8 mouse cellular contexts compared by ENCODE assay signal in genomic region chr11:79963212-79963974, GRCm38 (mm10). TPM values are rescaled to one million over a fixed set of nuclear protein-coding genes. Genes with fewer than 3 reads are reported as not detected.
A peak's percentile ranks its signal among the peaks of the same experiment; 100 is the strongest.
DNase-seq lines count a peak whose midpoint lies in the region; ATAC-seq and TF ChIP-seq lines count a peak whose summit lies in the region.

No protein-coding gene starts in this region.

- TF ChIP-seq CTCF in kidney, adult 2 months (conservative IDR thresholded peaks at IDR 0.05; ENCODE audit: insufficient read depth, insufficient read length, low read depth, low read length): no peak

- WGBS in kidney, adult 2 months: 37% methylated on average over 8 of the region's 8 CpGs
- 33% methylated on average over 8 of the region's 8 CpGs for WGBS in intestine, embryonic 15.5 days

- ATAC-seq in intestine, embryonic 15.5 days: no peak

- H3K9me3 ChIP-seq in intestine, embryonic 15.5 days: no peaks in the 10 kb centered on the region

- no peak overlapping the region for H3K27ac ChIP-seq in kidney, adult 2 months (ENCODE audit: insufficient read depth, low read depth, low read length)
- no peak overlapping the region for H3K27ac ChIP-seq in intestine, embryonic 15.5 days

- peak overlapping the region; percentile 70 for H3K4me2 ChIP-seq in intestine, embryonic 15.5 days (replicated peaks)
- peak overlapping the region; percentile 88 for H3K4me2 ChIP-seq in myocyte (ENCODE audit: low read depth)

- H3K27me3 ChIP-seq in kidney, adult 2 months (replicated peaks; ENCODE audit: control insufficient read depth, insufficient read depth, low read length): no peaks in the 10 kb centered on the region
- H3K27me3 ChIP-seq in intestine, embryonic 15.5 days (replicated peaks): no peaks in the 10 kb centered on the region
- no peaks in the 10 kb centered on the region for H3K27me3 ChIP-seq in myocyte (ENCODE audit: control insufficient read depth, insufficient read depth, insufficient read length)

- no peaks in the 10 kb centered on the region; the same call in 1 of the 2 replicates for H3K4me1 ChIP-seq in kidney, adult 2 months (ENCODE audit: control insufficient read depth, insufficient read depth, low read length)
- no peaks in the 10 kb centered on the region for H3K4me1 ChIP-seq in intestine, embryonic 15.5 days (replicated peaks)

- no peak for TF ChIP-seq POLR2A in kidney, adult 2 months (IDR thresholded peaks at IDR 0.05; ENCODE audit: low read depth, low read length)
- no peak for TF ChIP-seq POLR2A in myocyte (IDR thresholded peaks at IDR 0.05; ENCODE audit: insufficient read length, low read depth)

- H3K79me2 ChIP-seq in myocyte (ENCODE audit: control insufficient read depth, insufficient read depth): peaks cover 13% of the 10 kb centered on the region

- no peak overlapping the region for H3K4me3 ChIP-seq in kidney, adult 2 months (ENCODE audit: insufficient read depth, low read depth, low read length)
- no peak overlapping the region for H3K4me3 ChIP-seq in intestine, embryonic 15.5 days (replicated peaks)
- H3K4me3 ChIP-seq in myocyte: peak overlapping the region; percentile 77

- H3K36me3 ChIP-seq in kidney, adult 2 months (ENCODE audit: control insufficient read depth, insufficient read depth, low read length): no peaks in the 10 kb centered on the region
- H3K36me3 ChIP-seq in intestine, embryonic 15.5 days: peaks cover 8% of the 10 kb centered on the region
- peaks cover 4% of the 10 kb centered on the region for H3K36me3 ChIP-seq in myocyte (ENCODE audit: control insufficient read depth, insufficient read depth)

- no peak overlapping the region for H3K9ac ChIP-seq in intestine, embryonic 15.5 days

- peak; percentile 3 for DNase-seq in kidney, adult 2 months
- DNase-seq in kidney, postnatal 4 days: no peak
- peak; percentile 30 for DNase-seq in c-Kit-positive CD71-positive TER-119-positive erythroid progenitor cells, embryonic 14.5 days (ENCODE audit: low spot score)
- no peak for DNase-seq in cerebellum, adult 11 months
- no peak for DNase-seq in adrenal gland, adult 2 months
- no peak for DNase-seq in urinary bladder, postnatal 10 days (ENCODE audit: low spot score)

- no peak overlapping the region for H3ac ChIP-seq in myocyte (ENCODE audit: control insufficient read depth, insufficient read length)

TF ChIP-seq in myocyte, 11 proteins besides CTCF, POLR2A, EP300 and RAD21:
- TF ChIP-seq USF1 (IDR thresholded peaks at IDR 0.05; ENCODE audit: low read depth) (no peak), TCF12 (IDR thresholded peaks at IDR 0.05; ENCODE audit: insufficient read depth, poor library complexity, severe bottlenecking) (no peak), POLR2AphosphoS2 (IDR thresholded peaks at IDR 0.05; ENCODE audit: insufficient read length, low read depth) (no peak), MAX (IDR thresholded peaks at IDR 0.05; ENCODE audit: low read depth) (no peak), MYOD1 (IDR thresholded peaks at IDR 0.05; ENCODE audit: control insufficient read depth in 1 of 3, insufficient read length in 2 of 3, low read depth in 2 of 3) (no peak), CEBPB (IDR thresholded peaks at IDR 0.05; ENCODE audit: insufficient read depth, poor library complexity, severe bottlenecking) (no peak), REST (IDR thresholded peaks at IDR 0.05; ENCODE audit: insufficient read depth, insufficient read length) (no peak), E2F4 (IDR thresholded peaks at IDR 0.05; ENCODE audit: insufficient read depth) (no peak)

RNA-seq across cellular contexts. Expression of gene Utp6, which starts 1.2 kb away (rescaled TPM):
- 7.7 and 10.3 TPM in 2 replicates for polyA plus RNA-seq in kidney, adult 2 months (2012; rRNA removed)
- 47.0 and 50.0 TPM in 2 replicates for polyA plus RNA-seq in intestine, embryonic 15.5 days (2015; fragmentation: Nextera tagmentation; extraction: Ambion mirVana)
- polyA plus RNA-seq in myocyte (2012; fragmentation: generic; extraction: Trizol): 17.5 TPM
- 10 to 100 TPM; 41.8 to 43.0 TPM for total RNA-seq in adrenal gland, adult 2 months (2021)
- polyA plus RNA-seq in adrenal gland, adult 2 months (2012; rRNA removed): 1.8 and 2.1 TPM in 2 replicates

RNA-seq across cellular contexts. Expression of gene Suz12, which starts 29.5 kb away (rescaled TPM):
- 4.3 and 5.7 TPM in 2 replicates for polyA plus RNA-seq in kidney, adult 2 months (2012; rRNA removed)
- polyA plus RNA-seq in intestine, embryonic 15.5 days (2015; fragmentation: Nextera tagmentation; extraction: Ambion mirVana): 19.2 and 22.6 TPM in 2 replicates
- polyA plus RNA-seq in myocyte (2012; fragmentation: generic; extraction: Trizol): 8.3 TPM
- total RNA-seq in adrenal gland, adult 2 months (2021): 10 to 100 TPM; 37.6 to 53.7 TPM
- 2.1 and 3.3 TPM in 2 replicates for polyA plus RNA-seq in adrenal gland, adult 2 months (2012; rRNA removed)

Comparison
In these comparisons a context has a peak if more than half of its experiments do, and no peak if none do; other contexts are left out.
1. DNase-seq: peak in kidney, adult 2 months (single experiment) and c-Kit-positive CD71-positive TER-119-positive erythroid progenitor cells, embryonic 14.5 days (single experiment); none in kidney, postnatal 4 days (0 of 2), cerebellum, adult 11 months (single experiment), adrenal gland, adult 2 months (single experiment) and urinary bladder, postnatal 10 days (single experiment).